Mouse (Mus musculus) large intestine, adult 2 months (tissue): ENCODE results near the gene Cop1. TPM values are rescaled to one million over a fixed set of nuclear protein-coding genes. Genes with fewer than 3 reads are reported as not detected.
"Not testable (repeated sequence)": the region's sequence is repeated elsewhere in the genome, so short reads cannot be mapped to it uniquely, and the experiment has no call there.

Source experiments
- DNase-seq: peaks from one replicate; pipeline ENCODE4 v3.0.0-alpha.2; 2012; ENCODE audit warnings: low read depth, low spot score
- WGBS: fragments of 180-500 bp; shearing (Covaris S2); methylation state at CpG from one replicate; pipeline ENCODE4 v1.1.7; 2018; 5-methylcytosine and 5-hydroxymethylcytosine counted together
- polyA plus RNA-seq: library from polyadenylated mRNA; depleted of rRNA; stranded (reverse); fragments of >200 nt; gene quantifications from 2 replicates; pipeline ENCODE4 v1.2.3, GENCODE M21; 2012; rRNA removed

Cop1 gene
- polyA plus RNA-seq, result 22.4 and 32.4 TPM in 2 replicates

- DNase-seq, result peak; percentile 52
- under 1% methylated on average over 77 of the region's 97 CpGs for WGBS
Measured at GRCm38 (mm10) chr1:159231781-159232571, at the start of gene Cop1. TSS of gene Cop1 (plus strand) at chr1:159232320.

- DNase-seq, result no peak
- 65% methylated on average over 3 of the region's 3 CpGs for WGBS
Measured at GRCm38 (mm10) chr1:159186741-159187140, 45.4 kb upstream of the Cop1 start.

DNA sequence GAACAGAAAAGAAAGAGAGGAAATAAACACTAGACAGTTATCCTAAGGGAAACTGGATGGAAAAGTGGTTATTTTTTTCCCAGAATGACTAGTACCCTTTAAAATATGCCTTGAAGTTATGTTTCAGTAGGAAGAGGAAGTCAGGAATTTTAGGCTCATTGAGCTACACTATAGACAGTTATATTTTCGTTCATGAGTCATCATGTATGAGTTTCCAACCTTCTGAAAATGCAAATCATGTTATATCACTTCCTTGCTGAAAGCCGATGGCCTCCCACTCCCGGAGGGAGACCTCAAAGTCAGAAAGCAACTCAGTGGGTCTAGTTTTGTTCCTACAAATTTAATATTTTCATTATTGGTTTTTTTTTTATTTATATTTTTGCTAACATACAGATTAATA is 33.5 kb upstream of the Cop1 start:
- 66% methylated on average over 3 of the region's 3 CpGs for WGBS

DNA sequence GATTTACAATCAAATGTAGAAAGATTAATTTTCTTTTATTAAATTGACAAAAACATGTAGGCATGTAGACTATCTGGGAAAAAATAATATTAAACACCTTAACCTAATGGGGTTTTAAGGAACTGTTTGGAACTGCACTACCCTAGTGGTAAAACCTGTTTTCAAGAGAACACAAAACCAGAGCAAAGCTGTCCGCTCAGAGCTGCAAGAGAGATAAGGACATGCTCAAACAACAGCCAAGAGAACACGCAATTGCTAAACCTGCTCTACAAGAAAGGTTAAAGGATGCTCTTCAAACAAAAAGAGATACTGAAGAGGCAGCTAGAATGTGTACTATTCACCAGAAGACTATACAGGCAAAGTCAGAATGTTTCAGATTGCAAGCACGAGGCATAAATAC is 32.5 kb upstream of the Cop1 start:
- DNase-seq, result no peak
- WGBS, result 43% methylated on average over 3 of the region's 3 CpGs

More for the DNA sequence above, 33.5 kb upstream of the Cop1 start:
- DNase-seq, result no peak

- no peak for DNase-seq
Measured at GRCm38 (mm10) chr1:159201220-159201619, 30.9 kb upstream of the Cop1 start.

DNA sequence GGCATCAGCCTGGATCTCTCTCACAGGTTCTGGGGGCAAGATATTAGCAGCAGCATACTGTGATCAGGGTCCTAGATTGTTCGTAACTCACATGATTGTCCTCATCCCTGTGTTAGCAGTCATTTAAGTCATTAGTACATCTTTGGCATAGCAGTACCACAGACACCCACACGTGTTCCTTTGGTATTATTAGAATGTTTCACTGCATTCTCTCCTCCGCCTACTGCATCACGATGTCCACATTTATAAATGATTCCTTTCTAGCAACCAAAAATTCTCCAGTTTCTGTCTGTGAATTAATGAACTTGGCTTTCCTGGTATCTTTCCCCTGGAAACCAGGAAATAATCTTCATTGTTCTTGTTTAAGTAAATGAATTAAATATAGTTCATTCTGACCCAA is 20.4 kb upstream of the Cop1 start:
- 75% methylated on average over 4 of the region's 4 CpGs for WGBS
- no peak for DNase-seq

DNA sequence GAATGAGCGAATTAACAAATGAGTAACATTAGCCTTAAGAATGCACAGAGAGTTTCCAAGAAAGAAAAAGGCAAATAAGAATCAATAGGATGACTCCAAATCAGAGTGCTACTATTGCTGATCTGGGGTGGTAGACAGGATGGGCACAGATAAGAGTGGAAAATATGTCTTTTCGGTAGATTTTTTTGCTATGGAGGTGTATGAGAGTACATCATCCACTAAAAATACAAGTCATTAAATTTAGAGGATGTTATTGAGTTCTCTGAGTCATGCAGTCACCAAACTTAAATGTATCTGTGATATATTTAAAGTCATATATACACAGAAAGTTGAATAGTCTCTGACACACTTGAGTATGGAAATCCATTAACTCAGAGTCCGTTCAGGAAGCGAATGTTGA is 14.7 kb upstream of the Cop1 start:
- WGBS, result 84% methylated on average over 4 of the region's 4 CpGs
- no peak for DNase-seq

GRCm38 (mm10) chr1:159222046-159222445 is 10.1 kb upstream of the Cop1 start:
- 45% methylated on average over 2 of the region's 2 CpGs for WGBS
- no peak for DNase-seq

DNA sequence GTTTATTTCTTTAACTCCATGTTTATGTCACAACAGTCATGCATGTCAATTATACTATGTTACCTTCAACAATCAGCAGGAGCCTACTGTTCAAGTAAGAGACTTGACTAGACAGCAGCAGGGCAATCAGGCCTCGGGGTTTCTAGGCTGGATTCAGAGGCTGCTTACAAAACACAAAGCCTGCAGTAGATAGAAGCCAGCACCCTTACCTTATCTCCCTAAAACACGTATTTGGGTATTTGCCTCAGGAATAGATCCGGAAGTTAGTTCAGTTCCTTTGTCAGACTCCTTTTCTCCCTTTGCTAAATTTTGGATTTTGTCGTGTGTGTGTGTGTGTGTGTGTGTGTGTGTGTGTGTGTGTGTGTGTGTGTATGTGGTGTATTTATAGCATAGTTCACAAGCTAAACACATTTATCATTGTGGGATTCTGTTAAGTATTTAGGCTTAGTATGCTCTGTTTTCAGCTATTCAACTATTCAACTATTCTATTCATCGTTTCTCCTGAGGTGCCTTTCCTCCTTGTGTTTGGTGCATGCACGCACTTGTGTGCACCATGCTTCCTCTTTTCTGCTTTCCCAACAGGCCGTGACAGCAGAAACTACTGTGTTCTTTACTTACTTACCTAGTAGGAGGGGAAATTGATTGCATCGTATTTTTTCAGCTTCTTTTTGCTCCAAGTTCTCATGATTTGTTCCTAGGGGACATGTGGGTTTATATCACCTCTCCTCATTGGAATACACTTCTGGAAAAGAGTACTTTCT is 6.9 kb upstream of the Cop1 start:
- DNase-seq, result no peak
- WGBS, result 77% methylated on average over 8 of the region's 8 CpGs

GRCm38 (mm10) chr1:159232572-159233261 is 597 bp downstream of the Cop1 start:
- not testable (repeated sequence) for DNase-seq
- 2% methylated on average over 27 of the region's 47 CpGs for WGBS

GRCm38 (mm10) chr1:159233426-159233825 is 1.3 kb downstream of the Cop1 start:
- 2% methylated on average over 5 of the region's 5 CpGs for WGBS
- DNase-seq, result no peak

- WGBS, result 33% methylated on average over 2 of the region's 2 CpGs
- DNase-seq, result no peak
Measured at GRCm38 (mm10) chr1:159234496-159234895, 2.4 kb downstream of the Cop1 start.

- no peak for DNase-seq
- WGBS, result 87% methylated on average over 2 of the region's 2 CpGs
Measured at GRCm38 (mm10) chr1:159235674-159236073, 3.6 kb downstream of the Cop1 start.

- 65% methylated on average over 6 of the region's 6 CpGs for WGBS
Measured at GRCm38 (mm10) chr1:159238147-159238546, 6.0 kb downstream of the Cop1 start.

DNA sequence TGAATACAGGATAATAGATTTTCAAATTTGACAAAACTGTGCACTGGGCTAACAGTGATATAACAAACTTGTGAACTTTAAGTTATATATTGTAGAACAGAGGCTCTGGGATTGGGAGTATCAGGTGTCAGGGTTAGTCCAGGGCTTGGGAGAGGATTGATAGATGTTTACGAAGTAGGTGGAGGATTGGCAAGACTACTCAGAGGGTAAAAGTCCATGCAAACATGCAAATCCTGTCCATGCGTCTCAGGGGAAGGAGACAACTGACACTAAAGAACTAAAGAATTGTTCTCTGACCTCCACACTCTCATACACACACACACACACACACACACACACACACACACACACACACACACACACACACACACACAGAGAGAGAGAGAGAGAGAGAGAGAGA is 18.2 kb downstream of the Cop1 start:
- peak; percentile 84 for DNase-seq
- 20% methylated on average over 2 of the region's 2 CpGs for WGBS

More at GRCm38 (mm10) chr1:159238147-159238546, 6.0 kb downstream of the Cop1 start:
- DNase-seq, result no peak

GRCm38 (mm10) chr1:159253078-159253477 is 21.0 kb downstream of the Cop1 start:
- 72% methylated on average over 2 of the region's 2 CpGs for WGBS
- DNase-seq, result no peak

- peak; percentile 51 for DNase-seq
- 52% methylated on average over 5 of the region's 5 CpGs for WGBS
Measured at GRCm38 (mm10) chr1:159254906-159255685, 23.0 kb downstream of the Cop1 start.

DNA sequence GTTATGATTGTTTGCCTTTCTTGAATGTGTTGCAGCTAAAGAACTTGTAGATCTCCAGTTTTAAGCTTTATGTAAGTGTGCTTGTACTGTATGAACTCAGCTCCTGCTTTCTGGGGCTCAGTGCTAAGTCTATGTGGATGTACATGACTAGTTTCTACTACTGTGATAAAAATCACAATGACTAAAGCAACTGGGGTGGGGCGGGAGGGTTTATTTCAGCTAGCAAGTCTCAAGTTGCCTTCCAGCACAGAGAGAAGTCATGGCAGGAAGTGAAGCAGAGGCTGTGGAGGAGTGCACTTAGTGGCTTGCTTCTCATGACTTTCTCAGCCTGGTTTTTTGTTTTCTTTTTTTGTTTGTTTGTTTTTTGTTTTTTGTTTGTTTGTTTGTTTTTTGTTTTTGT is 24.4 kb downstream of the Cop1 start:
- WGBS, result 61% methylated on average over 1 of the region's 1 CpGs
- DNase-seq, result no peak

DNA sequence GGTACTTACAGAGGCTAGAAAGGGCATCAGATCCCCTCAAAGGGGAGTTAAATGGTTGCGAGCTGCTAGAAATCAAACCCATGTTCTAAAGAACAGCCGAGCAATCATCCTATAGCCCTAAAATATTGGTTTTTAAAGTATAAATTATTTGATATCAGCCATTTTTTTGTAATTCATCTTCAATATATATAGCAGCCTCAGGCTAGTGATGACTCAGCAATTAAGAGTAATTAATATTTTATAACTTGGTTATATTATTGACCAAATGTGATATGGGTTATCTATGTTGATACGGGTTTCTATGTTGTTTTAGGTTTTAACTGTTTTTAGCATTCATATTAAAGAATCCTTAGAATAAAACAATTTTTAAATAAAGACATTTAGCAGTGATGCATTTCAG is 31.7 kb downstream of the Cop1 start:
- DNase-seq, result no peak
- WGBS, result 94% methylated on average over 3 of the region's 3 CpGs

DNA sequence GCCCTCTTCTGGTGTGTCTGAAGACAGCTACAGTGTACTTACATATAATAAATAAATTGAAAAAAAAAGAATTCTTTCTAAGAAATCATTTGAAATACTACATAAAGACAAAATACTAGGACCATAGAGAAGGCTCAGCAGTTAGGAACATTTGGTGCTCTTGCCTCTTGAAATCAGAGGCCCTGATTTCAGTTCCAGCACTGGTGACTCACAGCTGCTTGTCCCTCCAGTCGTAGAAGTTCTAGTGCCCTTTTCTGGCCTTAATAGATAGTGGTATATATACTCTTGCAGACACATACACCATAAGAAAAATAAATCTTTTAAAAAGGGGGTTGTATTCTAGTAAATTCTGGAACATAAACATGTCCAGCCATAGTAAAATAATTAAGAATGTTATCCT is 48.0 kb downstream of the Cop1 start:
- WGBS, result 69% methylated on average over 1 of the region's 1 CpGs
- DNase-seq, result no peak
